Mouse (Mus musculus) CH12.LX (cell line): Measurements from ENCODE around the gene E130218I03Rik. TPM values are rescaled to one million over a fixed set of nuclear protein-coding genes. Genes with fewer than 3 reads are reported as not detected.

Source experiments
- DNase-seq: peaks from one replicate; pipeline ENCODE4 v3.0.0-alpha.2; 2013; ENCODE audit errors: extremely low read depth
- H3K27ac ChIP-seq: 2 replicates; pipeline ENCODE4 v1.5.1; 2012; ENCODE audit warnings: low read depth, mild to moderate bottlenecking, control low read depth, moderate library complexity; ENCODE audit not compliant: insufficient read depth
- H3K27me3 ChIP-seq: replicated peaks from 2 replicates; pipeline ENCODE3; 2012; ENCODE audit warnings: inconsistent platforms
- H3K36me3 ChIP-seq, 2 experiments: replicated peaks in 1 of 2; 2 replicates each; pipeline versions ENCODE3 to v1.6.1; 2012; ENCODE audit warnings: inconsistent platforms in 1 of 2, low read length in 1 of 2, mild to moderate bottlenecking in 1 of 2, mixed read lengths in 1 of 2, moderate library complexity in 1 of 2; ENCODE audit not compliant: control insufficient read depth in 1 of 2, insufficient read depth in 1 of 2
- H3K4me1 ChIP-seq, 2 experiments: 2 replicates each; pipeline ENCODE4 v1.6.1; 2012; ENCODE audit warnings: inconsistent platforms in 1 of 2, moderate library complexity in 1 of 2; ENCODE audit not compliant: insufficient read depth in 2 of 2, control insufficient read depth in 1 of 2
- H3K4me2 ChIP-seq: 2 replicates; pipeline ENCODE4 v1.6.1; 2012; ENCODE audit warnings: low read depth, mild to moderate bottlenecking, control low read depth; ENCODE audit not compliant: poor library complexity, insufficient read depth, severe bottlenecking
- H3K4me3 ChIP-seq, 3 experiments: fragments of 150-350 bp in 1 of 3; sonication (generic) in 1 of 3; replicated peaks in 1 of 3; 2 replicates each; pipeline versions ENCODE3 to v1.5.1; 2011 to 2012; ENCODE audit warnings: low read depth in 2 of 3, low read length in 2 of 3, mild to moderate bottlenecking in 2 of 3, moderate library complexity in 2 of 3, control low read depth in 1 of 3, improper control_type of control experiment in 1 of 3, inconsistent platforms in 1 of 3, mixed read lengths in 1 of 3; ENCODE audit not compliant: poor library complexity in 1 of 3
- H3K79me2 ChIP-seq: replicated peaks from 2 replicates; pipeline ENCODE4 v1.6.1; 2012; ENCODE audit warnings: mild to moderate bottlenecking, moderate library complexity; ENCODE audit not compliant: control insufficient read depth, poor library complexity, insufficient read depth, severe bottlenecking; ENCODE audit errors: extremely low read depth
- H3K9ac ChIP-seq: 2 replicates; pipeline ENCODE4 v1.6.1; 2012; ENCODE audit warnings: low read depth, mild to moderate bottlenecking, control low read depth, moderate library complexity; ENCODE audit not compliant: insufficient read depth
- H3K9me3 ChIP-seq: replicated peaks from 2 replicates; pipeline ENCODE3; 2012; ENCODE audit warnings: low read length, inconsistent platforms, mixed read lengths
- CTCF ChIP-seq, 2 experiments: IDR thresholded peaks in 1 of 2; conservative IDR thresholded peaks in 1 of 2; 2 replicates each; pipeline ENCODE4 v1.5.1; 2011 to 2012; ENCODE audit warnings: low read depth in 2 of 2, low read length in 2 of 2, improper control_type of control experiment in 1 of 2, inconsistent platforms in 1 of 2, mild to moderate bottlenecking in 1 of 2, moderate library complexity in 1 of 2
- E2F4 ChIP-seq: IDR thresholded peaks from 2 replicates; pipeline ENCODE4 v1.6.1; 2011; ENCODE audit warnings: low read depth, low read length, improper control_type of control experiment; ENCODE audit not compliant: insufficient replicate concordance
- IRF4 ChIP-seq: IDR thresholded peaks from 2 replicates; pipeline ENCODE4 v1.6.1; 2014; ENCODE audit warnings: low read depth, mild to moderate bottlenecking, inconsistent platforms, low read length, improper control_type of control experiment
- JUN ChIP-seq: IDR thresholded peaks from 2 replicates; pipeline ENCODE4 v1.6.1; 2011; ENCODE audit warnings: low read depth, mild to moderate bottlenecking, low read length, improper control_type of control experiment, moderate library complexity; ENCODE audit not compliant: insufficient read depth
- MAZ ChIP-seq: IDR thresholded peaks from 2 replicates; pipeline ENCODE4 v1.6.1; 2012; ENCODE audit warnings: low read depth, mild to moderate bottlenecking, inconsistent platforms, low read length, improper control_type of control experiment, moderate library complexity
- NRF1 ChIP-seq: IDR thresholded peaks from 2 replicates; pipeline ENCODE4 v1.6.1; 2014; ENCODE audit warnings: low read depth, mild to moderate bottlenecking, inconsistent platforms, low read length, improper control_type of control experiment, moderate library complexity
- RAD21 ChIP-seq: IDR thresholded peaks from 2 replicates; pipeline ENCODE4 v1.6.1; 2011; ENCODE audit warnings: low read depth, mild to moderate bottlenecking, low read length, improper control_type of control experiment, moderate library complexity
- SIN3A ChIP-seq: IDR thresholded peaks from 2 replicates; pipeline ENCODE4 v1.6.1; 2012; ENCODE audit warnings: low read length, improper control_type of control experiment, inconsistent platforms
- SMC3 ChIP-seq: IDR thresholded peaks from 2 replicates; pipeline ENCODE4 v1.6.1; 2011; ENCODE audit warnings: low read depth, low read length, improper control_type of control experiment
- UBTF ChIP-seq: IDR thresholded peaks from 2 replicates; pipeline ENCODE4 v1.6.1; 2012; ENCODE audit warnings: low read depth, mild to moderate bottlenecking, inconsistent platforms, low read length, improper control_type of control experiment, moderate library complexity
- USF1 ChIP-seq: IDR thresholded peaks from 2 replicates; pipeline ENCODE4 v1.6.1; 2014; ENCODE audit warnings: low read depth, mild to moderate bottlenecking, inconsistent platforms, low read length, improper control_type of control experiment
- ZNF384 ChIP-seq: IDR thresholded peaks from 2 replicates; pipeline ENCODE4 v1.6.1; 2012; ENCODE audit warnings: low read depth, low read length, improper control_type of control experiment, inconsistent platforms
- dilution Hi-C: fragments of 300-500 bp; cut with MboI; formaldehyde crosslinking; loops from 2 replicates; pipeline ENCODE4 v1.14.3; 2020; ENCODE audit warnings: low sequenced_read_pairs; ENCODE audit not compliant: extremely low pct_unique_long_range_greater_than_20kb, extremely low pct_ligation_motif_present
- in situ Hi-C: fragments of 300-500 bp; cut with MboI; formaldehyde crosslinking; loops from 3 replicates; pipeline ENCODE4 v1.14.3; 2019; ENCODE audit warnings: low sequenced_read_pairs, low pct_ligation_motif_present, low pct_unique_long_range_greater_than_20kb, mixed read lengths
- polyA plus RNA-seq: library from polyadenylated mRNA; unstranded; fragments of >175 nt; gene quantifications from 2 replicates; pipeline ENCODE4 v1.2.1, GENCODE M21; 2012; ENCODE audit warnings: low read depth; ENCODE audit not compliant: insufficient read length
- total RNA-seq, 2 experiments: library from RNA; depleted of rRNA; stranded (reverse); fragments of 300-350 nt in 1 of 2; fragments of >200 nt in 1 of 2; gene quantifications; 2 replicates each; pipeline ENCODE4 v1.2.3; 2012 to 2014

E130218I03Rik gene
- total and polyA plus RNA-seq, 3 experiments = 1.6 to 2.9 TPM; not detected in 1

DNA sequence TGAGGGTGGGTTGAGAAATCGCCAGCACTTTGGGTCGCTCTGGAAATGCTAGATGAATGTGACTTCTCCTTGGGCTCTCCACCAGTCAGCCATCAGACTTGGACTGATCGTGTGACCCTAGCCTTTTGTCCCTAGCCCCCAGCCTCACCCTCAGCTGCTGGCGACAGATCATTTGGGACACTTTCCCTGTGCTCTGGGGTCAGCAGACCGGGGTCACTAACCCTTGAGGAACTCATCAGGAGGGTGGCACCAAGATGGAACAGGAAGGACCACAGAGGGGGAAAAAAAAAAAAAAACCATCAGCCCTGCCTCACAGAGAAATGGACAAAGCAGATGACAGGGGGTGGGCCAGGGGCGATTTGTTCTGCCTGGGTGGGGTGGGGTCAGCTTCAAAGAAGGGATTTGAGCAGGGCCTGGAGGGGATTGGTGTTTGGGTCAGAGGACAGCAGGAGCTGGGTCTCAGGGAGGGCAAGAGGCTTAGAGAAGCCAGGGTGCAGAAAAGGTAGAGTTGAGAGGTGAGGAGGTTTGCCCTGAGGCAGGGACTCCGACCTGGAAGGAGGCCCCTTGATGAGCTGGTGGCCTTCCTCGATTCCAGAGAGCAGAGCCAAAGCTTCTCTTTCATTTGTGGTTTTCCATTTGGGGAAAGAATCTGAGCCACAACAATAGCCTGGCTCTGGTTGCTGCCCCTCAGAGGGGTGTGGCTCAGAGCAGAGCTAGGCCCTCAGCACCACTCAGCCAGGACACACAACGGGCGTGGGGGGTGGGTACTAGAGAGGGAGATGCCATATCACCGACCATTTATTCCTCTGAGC, 13.9 kb downstream of the E130218I03Rik start:
- Histone ChIP-seq H3K27me3 (peaks cover 28% of the 10 kb centered on the region), H3K36me3 (no peaks in the 10 kb centered on the region), H3K79me2 (no peaks in the 10 kb centered on the region), H3K27ac (no peak overlapping the region), H3K4me3 (no peak overlapping the region), H3K4me1 (peaks cover 0 to 3% of the 10 kb centered on the region in 2 experiments; a peak in 3 of 4 replicates), H3K4me2 (no peak overlapping the region; the same call in 1 of the 2 replicates), H3K9me3 (peaks cover 7% of the 10 kb centered on the region), H3K9ac (no peak overlapping the region)
- peak; percentile 53 for TF ChIP-seq ZNF384
- TF ChIP-seq JUN = no peak
- dilution Hi-C loops = no loop called here
- in situ Hi-C loops = loop anchor here (25.0 kb wide), 1 partner anchor 230 kb away; the partner anchor contains the start of gene Paqr7
- DNase-seq = no peak

DNA sequence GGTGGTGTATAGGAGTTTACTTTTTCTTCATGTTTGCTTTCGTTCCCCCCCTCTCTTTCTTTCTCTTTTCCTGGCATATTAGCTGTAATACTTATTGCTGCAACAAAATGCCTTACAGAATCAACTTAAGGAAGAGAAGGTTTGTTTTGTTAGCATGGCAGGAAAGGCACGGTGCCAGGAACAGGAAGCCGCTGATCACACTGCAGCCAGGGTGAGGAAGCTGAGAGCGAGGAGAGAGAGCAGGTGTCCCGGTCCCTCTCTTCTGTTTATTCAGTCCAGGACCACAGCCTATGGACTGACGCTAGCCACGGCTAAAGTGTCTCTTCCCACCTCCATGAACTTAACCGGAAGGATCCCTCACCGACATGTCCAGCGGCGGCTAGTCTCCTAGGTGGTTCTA, 14.9 kb downstream of the E130218I03Rik start:
- Histone ChIP-seq H3K4me2 (no peak overlapping the region), H3K27ac (no peak overlapping the region), H3K4me3 (no peak overlapping the region), H3K9ac (no peak overlapping the region), H3K27me3 (peaks cover 19% of the 10 kb centered on the region), H3K36me3 (no peaks in the 10 kb centered on the region), H3K4me1 (peaks cover 0 to 3% of the 10 kb centered on the region in 2 experiments; a peak in 3 of 4 replicates), H3K79me2 (no peaks in the 10 kb centered on the region), H3K9me3 (peaks cover 7% of the 10 kb centered on the region)
- no peak for TF ChIP-seq E2F4
- no peak for TF ChIP-seq NRF1
- TF ChIP-seq UBTF = no peak
- TF ChIP-seq MAZ = no peak
- no peak for TF ChIP-seq IRF4
- in situ Hi-C loops (loop anchor here (25.0 kb wide), 1 partner anchor 229 kb away; the partner anchor contains the start of gene Paqr7), dilution Hi-C loops (no loop called here)
- DNase-seq = no peak

- TF ChIP-seq USF1 = no peak
- TF ChIP-seq RAD21 = peak; percentile 42
- peak; percentile 41 to 65; a peak in 3 of 4 replicates for TF ChIP-seq CTCF (conservative IDR thresholded peaks at IDR 0.05 in 1 of 2, IDR thresholded peaks at IDR 0.05 in 1 of 2; ENCODE audit: low read depth in 2 of 2, low read length in 2 of 2)
- peak; percentile 65 for TF ChIP-seq SMC3
- no peak for TF ChIP-seq SIN3A
- Histone ChIP-seq H3K9ac (no peak overlapping the region), H3K79me2 (no peaks in the 10 kb centered on the region), H3K36me3 (no peaks in the 10 kb centered on the region), H3K4me3 (no peak overlapping the region), H3K27me3 (peaks cover 11% of the 10 kb centered on the region), H3K4me1 (no peaks in the 10 kb centered on the region; a peak in 1 of 4 replicates), H3K9me3 (peaks cover 15% of the 10 kb centered on the region), H3K27ac (no peak overlapping the region), H3K4me2 (no peak overlapping the region)
- dilution Hi-C loops (no loop called here), in situ Hi-C loops (loop anchor here (25.0 kb wide), 1 partner anchor 224 kb away; the partner anchor contains the start of gene Paqr7)
- DNase-seq = peak; percentile 18
Measured at GRCm38 (mm10) chr4:134263191-134263590, 19.7 kb downstream of the E130218I03Rik start.
